Mouse (Mus musculus) testis, adult 2 months (tissue): ENCODE data around the gene Zfp800.

ENCODE experiments used
- CTCF ChIP-seq: fragments of 200-500 bp; IDR thresholded peaks from 2 replicates; pipeline ENCODE4 v1.5.1; 2012; ENCODE audit warnings: low read depth, mild to moderate bottlenecking, inconsistent platforms, low read length, moderate library complexity; ENCODE audit not compliant: control insufficient read depth, insufficient read depth, insufficient replicate concordance
- POLR2A ChIP-seq: fragments of 200-500 bp; IDR thresholded peaks from 2 replicates; pipeline ENCODE4 v1.6.1; 2012; ENCODE audit warnings: low read depth, mild to moderate bottlenecking, inconsistent platforms, low read length, moderate library complexity; ENCODE audit not compliant: control insufficient read depth

GRCm38 (mm10) chr6:28308929-28309328 is 88.9 kb downstream of the Zfp800 start:
- TF ChIP-seq POLR2A (no peak), CTCF (no peak)
